Mouse (Mus musculus) forebrain, embryonic 11.5 days (tissue): ENCODE data around the gene Olfr1023. TPM values are rescaled to one million over a fixed set of nuclear protein-coding genes. Genes with fewer than 3 reads are reported as not detected.

Experiments used
- polyA plus RNA-seq: library from polyadenylated mRNA; unstranded; fragments of >200 nt; fragmentation: Nextera tagmentation; extraction: Ambion mirVana; gene quantifications from 2 replicates; pipeline ENCODE4 v1.2.1, GENCODE M21; 2014

Gene Olfr1023
- polyA plus RNA-seq, 1 experiment from 2014 or later: not detected

Other genes starting within 250 kb of the Olfr1023 start
- gene Olfr1002, start 234.9 kb upstream of the Olfr1023 start, polyA plus RNA-seq: not detected in 2 replicates
- gene Olfr154, start 221.2 kb upstream of the Olfr1023 start, polyA plus RNA-seq: not detected in 2 replicates
- gene Olfr1006, start 206.9 kb upstream of the Olfr1023 start, polyA plus RNA-seq: not detected in 2 replicates
- gene Olfr1008, start 196.2 kb upstream of the Olfr1023 start, polyA plus RNA-seq: not detected in 2 replicates
- not detected in 2 replicates for gene Olfr1009, start 170.2 kb upstream of the Olfr1023 start, polyA plus RNA-seq
- gene Olfr1012, start 122.9 kb upstream of the Olfr1023 start, polyA plus RNA-seq: not detected in 2 replicates
- not detected in 2 replicates for gene Olfr1013, start 118.5 kb upstream of the Olfr1023 start, polyA plus RNA-seq
- not detected in 2 replicates for gene Olfr1014, start 112.9 kb upstream of the Olfr1023 start, polyA plus RNA-seq
- not detected in 2 replicates for gene Olfr1015, start 103.6 kb upstream of the Olfr1023 start, polyA plus RNA-seq
- gene Olfr1016, start 83.1 kb upstream of the Olfr1023 start, polyA plus RNA-seq: not detected in 2 replicates
- not detected in 2 replicates for gene Olfr1018, start 67.2 kb upstream of the Olfr1023 start, polyA plus RNA-seq
- not detected in 2 replicates for gene Olfr1019, start 40.2 kb upstream of the Olfr1023 start, polyA plus RNA-seq
- gene Olfr1020, start 38.6 kb upstream of the Olfr1023 start, polyA plus RNA-seq: not detected in 2 replicates
- gene Olfr1022, start 17.0 kb upstream of the Olfr1023 start, polyA plus RNA-seq: not detected in 2 replicates
- gene Olfr1024, start 19.4 kb downstream of the Olfr1023 start, polyA plus RNA-seq: not detected in 2 replicates
- gene Olfr1025-ps1, start 29.6 kb downstream of the Olfr1023 start, polyA plus RNA-seq: not detected in 2 replicates
- gene Olfr1026, start 35.9 kb downstream of the Olfr1023 start, polyA plus RNA-seq: not detected in 2 replicates
- gene Olfr1028, start 64.8 kb downstream of the Olfr1023 start, polyA plus RNA-seq: not detected in 2 replicates
- gene Olfr1029, start 88.3 kb downstream of the Olfr1023 start, polyA plus RNA-seq: not detected in 2 replicates
- not detected in 2 replicates for gene Olfr1030, start 93.6 kb downstream of the Olfr1023 start, polyA plus RNA-seq
- gene Olfr1031, start 104.7 kb downstream of the Olfr1023 start, polyA plus RNA-seq: not detected in 2 replicates
- gene Olfr1032, start 119.9 kb downstream of the Olfr1023 start, polyA plus RNA-seq: not detected in 2 replicates
- not detected in 2 replicates for gene Olfr1033, start 135.0 kb downstream of the Olfr1023 start, polyA plus RNA-seq
- not detected in 2 replicates for gene Olfr1034, start 160.2 kb downstream of the Olfr1023 start, polyA plus RNA-seq
- gene Olfr1036, start 188.4 kb downstream of the Olfr1023 start, polyA plus RNA-seq: not detected in 2 replicates
- gene Olfr1037, start 201.7 kb downstream of the Olfr1023 start, polyA plus RNA-seq: not detected in 2 replicates